Mouse (Mus musculus): Measurements from ENCODE around the gene Olfr1459. TPM values are rescaled to one million over a fixed set of nuclear protein-coding genes. Genes with fewer than 3 reads are reported as not detected.

Gene Olfr1459
- polyA plus RNA-seq (2012; ENCODE audit: insufficient read depth, insufficient read length, missing spikeins): 0.11 TPM in 1 of 2 replicates, not detected in the other

- H3K4me1 ChIP-seq (ENCODE audit: control insufficient read depth, insufficient read depth, low read length): no peaks in the 10 kb centered on the region
- H3K27ac ChIP-seq (ENCODE audit: insufficient read depth, low read depth, low read length): no peak within 1 kb of the TSS
- TF ChIP-seq CTCF (IDR thresholded peaks at IDR 0.05; ENCODE audit: low read depth, low read length): no peak
- TF ChIP-seq POLR2A (IDR thresholded peaks at IDR 0.05; ENCODE audit: borderline replicate concordance, low read depth, low read length): no peak
- no peak within 1 kb of the TSS for H3K4me3 ChIP-seq (ENCODE audit: insufficient read depth, low read length)
Measured at GRCm38 (mm10) chr19:13149449-13149848, at the start of gene Olfr1459. TSS of gene Olfr1459 (minus strand) at chr19:13149549.

GRCm38 (mm10) chr19:13185434-13185833 is 36.1 kb upstream of the Olfr1459 start, which contains the start of gene Olfr1462:
TSS of gene Olfr1462 (plus strand) at chr19:13185734.
- Histone ChIP-seq H3K27ac (ENCODE audit: insufficient read depth, low read depth, low read length) (no peak within 1 kb of the TSS), H3K4me1 (ENCODE audit: control insufficient read depth, insufficient read depth, low read length) (no peaks in the 10 kb centered on the region), H3K4me3 (ENCODE audit: insufficient read depth, low read length) (no peak within 1 kb of the TSS)
- no peak for TF ChIP-seq POLR2A (IDR thresholded peaks at IDR 0.05; ENCODE audit: borderline replicate concordance, low read depth, low read length)

GRCm38 (mm10) chr19:13162700-13163099 is 13.4 kb upstream of the Olfr1459 start, which contains the start of gene Olfr1461:
TSS of gene Olfr1461 (plus strand) at chr19:13163000.
- no peaks in the 10 kb centered on the region for H3K4me1 ChIP-seq (ENCODE audit: control insufficient read depth, insufficient read depth, low read length)
- no peak within 1 kb of the TSS for H3K4me3 ChIP-seq (ENCODE audit: insufficient read depth, low read length)
- TF ChIP-seq CTCF (IDR thresholded peaks at IDR 0.05; ENCODE audit: low read depth, low read length) (no peak), POLR2A (IDR thresholded peaks at IDR 0.05; ENCODE audit: borderline replicate concordance, low read depth, low read length) (no peak)
- H3K27ac ChIP-seq (ENCODE audit: insufficient read depth, low read depth, low read length): no peak within 1 kb of the TSS

- H3K27ac ChIP-seq (ENCODE audit: insufficient read depth, low read depth, low read length): no peak within 1 kb of the TSS
- H3K4me1 ChIP-seq (ENCODE audit: control insufficient read depth, insufficient read depth, low read length): peaks cover 2% of the 10 kb centered on the region; the same call in 1 of the 2 replicates
- TF ChIP-seq POLR2A (IDR thresholded peaks at IDR 0.05; ENCODE audit: borderline replicate concordance, low read depth, low read length) (no peak), CTCF (IDR thresholded peaks at IDR 0.05; ENCODE audit: low read depth, low read length) (no peak)
Measured at GRCm38 (mm10) chr19:13106675-13107074, 42.7 kb downstream of the Olfr1459 start, which contains the start of gene Olfr1458. TSS of gene Olfr1458 (minus strand) at chr19:13106775.

GRCm38 (mm10) chr19:13097791-13098190 is 51.6 kb downstream of the Olfr1459 start, which contains the start of gene Olfr1457:
TSS of gene Olfr1457 (minus strand) at chr19:13097891.
- no peak within 1 kb of the TSS for H3K27ac ChIP-seq (ENCODE audit: insufficient read depth, low read depth, low read length)
- H3K4me1 ChIP-seq (ENCODE audit: control insufficient read depth, insufficient read depth, low read length): peaks cover 3% of the 10 kb centered on the region; the same call in 1 of the 2 replicates
- no peak within 1 kb of the TSS for H3K4me3 ChIP-seq (ENCODE audit: insufficient read depth, low read length)
- no peak for TF ChIP-seq POLR2A (IDR thresholded peaks at IDR 0.05; ENCODE audit: borderline replicate concordance, low read depth, low read length)
- no peak for TF ChIP-seq CTCF (IDR thresholded peaks at IDR 0.05; ENCODE audit: low read depth, low read length)

More at GRCm38 (mm10) chr19:13106675-13107074, 42.7 kb downstream of the Olfr1459 start, which contains the start of gene Olfr1458:
- no peak within 1 kb of the TSS for H3K4me3 ChIP-seq (ENCODE audit: insufficient read depth, low read length)

GRCm38 (mm10) chr19:13093908-13094307 is 55.4 kb downstream of the Olfr1459 start:
- H3K4me1 ChIP-seq (ENCODE audit: control insufficient read depth, insufficient read depth, low read length): peaks cover 3% of the 10 kb centered on the region; the same call in 1 of the 2 replicates
- H3K27ac ChIP-seq (ENCODE audit: insufficient read depth, low read depth, low read length): no peak overlapping the region
- H3K4me3 ChIP-seq (ENCODE audit: insufficient read depth, low read length): no peak overlapping the region
- no peak for TF ChIP-seq CTCF (IDR thresholded peaks at IDR 0.05; ENCODE audit: low read depth, low read length)
- no peak for TF ChIP-seq POLR2A (IDR thresholded peaks at IDR 0.05; ENCODE audit: borderline replicate concordance, low read depth, low read length)

Other genes with a start within 250 kb of the Olfr1459 start
- not detected in 2 replicates for gene Olfr1447, start 245.8 kb downstream of the Olfr1459 start, polyA plus RNA-seq (2012; ENCODE audit: insufficient read depth, insufficient read length, missing spikeins)
- gene Olfr1448, start 225.1 kb downstream of the Olfr1459 start, polyA plus RNA-seq (2012; ENCODE audit: insufficient read depth, insufficient read length, missing spikeins): not detected in 2 replicates
- not detected in 2 replicates for gene Olfr1449, start 218.7 kb downstream of the Olfr1459 start, polyA plus RNA-seq (2012; ENCODE audit: insufficient read depth, insufficient read length, missing spikeins)
- not detected in 2 replicates for gene Olfr1450, start 199.3 kb downstream of the Olfr1459 start, polyA plus RNA-seq (2012; ENCODE audit: insufficient read depth, insufficient read length, missing spikeins)
- gene Olfr1451, start 154.5 kb downstream of the Olfr1459 start, polyA plus RNA-seq (2012; ENCODE audit: insufficient read depth, insufficient read length, missing spikeins): not detected in 2 replicates
- gene Olfr1453, start 121.2 kb downstream of the Olfr1459 start, polyA plus RNA-seq (2012; ENCODE audit: insufficient read depth, insufficient read length, missing spikeins): not detected in 2 replicates
- gene Olfr1454, start 88.9 kb downstream of the Olfr1459 start, polyA plus RNA-seq (2012; ENCODE audit: insufficient read depth, insufficient read length, missing spikeins): not detected in 2 replicates
- gene Olfr1457, start 51.7 kb downstream of the Olfr1459 start, polyA plus RNA-seq (2012; ENCODE audit: insufficient read depth, insufficient read length, missing spikeins): not detected in 2 replicates
- not detected in 2 replicates for gene Olfr1458, start 42.8 kb downstream of the Olfr1459 start, polyA plus RNA-seq (2012; ENCODE audit: insufficient read depth, insufficient read length, missing spikeins)
- not detected in 2 replicates for gene Olfr1461, start 13.5 kb upstream of the Olfr1459 start, polyA plus RNA-seq (2012; ENCODE audit: insufficient read depth, insufficient read length, missing spikeins)
- gene Olfr1462, start 36.2 kb upstream of the Olfr1459 start, polyA plus RNA-seq (2012; ENCODE audit: insufficient read depth, insufficient read length, missing spikeins): not detected in 2 replicates
- gene Olfr1463, start 81.8 kb upstream of the Olfr1459 start, polyA plus RNA-seq (2012; ENCODE audit: insufficient read depth, insufficient read length, missing spikeins): not detected in 2 replicates
- gene Olfr1465, start 166.0 kb upstream of the Olfr1459 start, polyA plus RNA-seq (2012; ENCODE audit: insufficient read depth, insufficient read length, missing spikeins): not detected in 2 replicates
- not detected in 2 replicates for gene Olfr1466, start 189.3 kb upstream of the Olfr1459 start, polyA plus RNA-seq (2012; ENCODE audit: insufficient read depth, insufficient read length, missing spikeins)
- not detected in 2 replicates for gene Olfr1467, start 212.7 kb upstream of the Olfr1459 start, polyA plus RNA-seq (2012; ENCODE audit: insufficient read depth, insufficient read length, missing spikeins)

Measured in bone marrow macrophage, adult 2 months (primary cell).